Mouse (Mus musculus) T-helper 1 cell (primary cell): ENCODE measurements at regions not wholly inside any gene's neighbourhood (a gene's known extent, or its start where the extent isn't known, plus 50 kb on each side); places are given as distances from the start of the nearest gene placed in this dataset.
"Not testable (repeated sequence)": the region's sequence is repeated elsewhere in the genome, so short reads cannot be mapped to it uniquely, and the experiment has no call there.

Experiments
- in situ Hi-C: fragments of 300-600 bp; cut with MboI, MseI; formaldehyde crosslinking; loops from one replicate; pipeline ENCODE4 v1.15.1; 2025; ENCODE audit warnings: high pct_unique_total_duplicates

GRCm38 (mm10) chr5:40908803-40909202 lies 799.2 kb downstream of the Rab28 start:
- in situ Hi-C loops: no loop called here

DNA sequence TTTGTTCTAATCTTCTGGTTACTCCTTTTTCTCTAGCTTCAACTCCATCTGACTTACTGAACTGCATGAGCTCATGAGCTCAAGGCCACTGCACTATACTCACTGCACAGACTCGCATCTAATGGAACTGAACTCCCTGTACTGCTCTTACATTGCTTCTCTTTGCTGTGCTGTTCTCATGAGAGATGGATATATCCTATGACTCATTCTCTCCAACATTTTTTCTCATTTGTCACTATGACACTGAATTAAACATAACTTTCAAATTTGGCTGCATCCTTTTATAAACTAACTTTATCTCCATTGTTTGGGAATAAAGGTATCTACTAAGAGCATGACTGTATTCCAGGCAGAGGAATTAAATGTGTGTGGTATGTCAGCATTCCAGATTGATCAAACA lies 806.2 kb downstream of the Rab28 start:
- in situ Hi-C loops: no loop called here

- in situ Hi-C loops: no loop called here
Measured at GRCm38 (mm10) chr5:40882886-40883285, 825.1 kb downstream of the Rab28 start.

DNA sequence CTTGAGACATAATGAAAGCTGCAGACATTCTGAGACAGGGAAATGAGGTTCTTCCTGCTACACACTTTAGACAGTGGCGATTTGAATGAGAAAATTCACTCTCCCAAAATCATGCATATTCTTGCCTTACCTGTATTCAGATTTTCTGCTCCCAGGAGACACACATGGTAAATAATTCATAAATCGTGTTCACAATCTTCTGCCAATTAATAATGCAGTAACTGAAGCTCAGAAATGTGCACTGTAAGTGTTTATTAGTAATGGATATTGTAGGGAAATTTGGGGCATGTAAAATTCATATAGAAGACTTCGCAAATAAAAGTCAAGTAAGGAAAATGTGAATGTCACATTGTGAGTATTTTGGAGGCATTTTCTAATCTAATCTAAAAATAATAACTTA lies 830.2 kb downstream of the Rab28 start:
- in situ Hi-C loops: loop anchor here (5.0 kb wide), 1 partner anchor 135 kb away; no protein-coding TSS in a partner anchor

DNA sequence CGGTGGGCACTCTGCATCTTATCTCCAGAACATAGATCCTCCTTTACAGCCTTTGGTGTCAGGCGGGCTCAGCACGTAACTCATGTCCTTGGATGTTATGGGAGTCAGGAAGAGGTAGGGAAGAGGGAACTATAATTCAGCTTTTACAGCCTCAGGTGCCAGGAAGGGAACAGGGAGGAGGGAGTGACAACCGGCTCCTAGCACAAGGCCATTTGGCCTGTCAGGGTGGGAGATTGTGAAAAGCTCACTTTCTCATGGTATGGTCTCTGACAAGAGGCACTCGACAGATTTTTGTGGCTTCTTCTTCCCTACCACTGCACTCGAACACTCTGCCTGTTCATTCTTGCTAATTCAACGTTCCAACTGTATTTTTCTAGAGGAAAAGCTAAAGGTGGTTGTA lies 845.6 kb downstream of the Rab28 start:
- in situ Hi-C loops: not testable (repeated sequence)
